Mouse (Mus musculus) mouse trophoblast stem cell (cell line): ENCODE measurements around the gene Dolpp1.

Experiments used
- in situ Hi-C, 2 experiments: fragments of 300-500 bp; cut with MseI, MboI; formaldehyde crosslinking; loops; 2 replicates in 1 of 2; 3 replicates in 1 of 2; pipeline ENCODE4 v1.15.1; 2025

Dolpp1 gene

GRCm38 (mm10) chr2:30440701-30441517, 48.9 kb downstream of the Dolpp1 start:
- in situ Hi-C loops, result no loop called here

- in situ Hi-C loops, result no loop called here
Measured at GRCm38 (mm10) chr2:30441518-30442497, 49.8 kb downstream of the Dolpp1 start.

- in situ Hi-C loops, result no loop called here
Measured at GRCm38 (mm10) chr2:30442498-30442890, 50.4 kb downstream of the Dolpp1 start.

- in situ Hi-C loops, result no loop called here
Measured at GRCm38 (mm10) chr2:30443281-30443680, 51.2 kb downstream of the Dolpp1 start.

GRCm38 (mm10) chr2:30444006-30444405, 52.0 kb downstream of the Dolpp1 start:
- in situ Hi-C loops, result no loop called here

GRCm38 (mm10) chr2:30444450-30444849, 52.4 kb downstream of the Dolpp1 start:
- in situ Hi-C loops, result no loop called here

GRCm38 (mm10) chr2:30445312-30445711, 53.3 kb downstream of the Dolpp1 start:
- in situ Hi-C loops, result no loop called here

GRCm38 (mm10) chr2:30446891-30447826, 55.1 kb downstream of the Dolpp1 start:
- in situ Hi-C loops, result no loop called here

- in situ Hi-C loops, result no loop called here
Measured at GRCm38 (mm10) chr2:30448371-30448770, 56.3 kb downstream of the Dolpp1 start.
